Mouse (Mus musculus): ENCODE measurements at regions not wholly inside any gene's neighbourhood (a gene's known extent, or its start where the extent isn't known, plus 50 kb on each side); places are given as distances from the start of the nearest gene placed in this dataset.

- no peaks in the 10 kb centered on the region for H3K9me3 ChIP-seq (ENCODE audit: control insufficient read depth, low read length)
- no peaks in the 10 kb centered on the region for H3K27me3 ChIP-seq (ENCODE audit: control insufficient read depth, insufficient read depth, low read length)
- 88% methylated on average over 4 of the region's 4 CpGs for whole genome bisulfite sequencing
- ATAC-seq (ENCODE audit: insufficient number of reproducible peaks, low FRiP score, low TSS enrichment, low read depth): no peak
- H3K27ac ChIP-seq (replicated peaks; ENCODE audit: low read depth, low read length): no peak overlapping the region
- no peak overlapping the region for H3K9ac ChIP-seq (ENCODE audit: low read length)
- H3K36me3 ChIP-seq (ENCODE audit: control insufficient read depth, insufficient read depth, low read length): no peaks in the 10 kb centered on the region
- no peak overlapping the region for H3K4me3 ChIP-seq (ENCODE audit: low read depth, low read length)
- no peaks in the 10 kb centered on the region for H3K4me1 ChIP-seq (ENCODE audit: control insufficient read depth, insufficient read depth, low read length)
- no peak for DNase-seq (ENCODE audit: low spot score)
- no peak overlapping the region for H3K4me2 ChIP-seq (ENCODE audit: low read depth, severe bottlenecking)
These were observed 112.1 kb downstream of the Pttg1 start for GRCm38 (mm10) chr11:43313996-43314395.
